Mouse (Mus musculus) cerebellum, postnatal 25 days (tissue): ENCODE results near the gene Nsmce3.

ENCODE experiments used
- DNase-seq, 2 experiments: peaks; one replicate each; pipeline ENCODE4 v3.0.0; 2021; ENCODE audit warnings: mixed read lengths in 2 of 2

Gene Nsmce3

GRCm38 (mm10) chr7:64872743-64873241 lies at the start of gene Nsmce3:
Gene Nsmce3, minus strand, starts transcription at chr7:64872997.
- DNase-seq, result peak; percentile 97 to 99

GRCm38 (mm10) chr7:64921189-64921588 lies 48.4 kb upstream of the Nsmce3 start:
- no peak for DNase-seq

- DNase-seq, result no peak
These were observed 47.9 kb upstream of the Nsmce3 start for GRCm38 (mm10) chr7:64920735-64921134.

GRCm38 (mm10) chr7:64916654-64917053 lies 43.9 kb upstream of the Nsmce3 start:
- DNase-seq, result no peak

- no peak for DNase-seq
These were observed 42.3 kb upstream of the Nsmce3 start for GRCm38 (mm10) chr7:64915121-64915520.

GRCm38 (mm10) chr7:64911945-64912344 lies 39.1 kb upstream of the Nsmce3 start:
- no peak for DNase-seq

- no peak for DNase-seq
These were observed 37.4 kb upstream of the Nsmce3 start for GRCm38 (mm10) chr7:64910208-64910607.

GRCm38 (mm10) chr7:64906955-64907354 lies 34.2 kb upstream of the Nsmce3 start:
- DNase-seq, result no peak

GRCm38 (mm10) chr7:64905506-64905905 lies 32.7 kb upstream of the Nsmce3 start:
- no peak for DNase-seq

- no peak for DNase-seq
These were observed 27.5 kb upstream of the Nsmce3 start for GRCm38 (mm10) chr7:64900249-64900648.

GRCm38 (mm10) chr7:64896587-64896986 lies 23.8 kb upstream of the Nsmce3 start:
- no peak for DNase-seq

- no peak for DNase-seq
These were observed 22.9 kb upstream of the Nsmce3 start for GRCm38 (mm10) chr7:64895685-64896101.

GRCm38 (mm10) chr7:64891139-64891538 lies 18.3 kb upstream of the Nsmce3 start:
- DNase-seq, result no peak

GRCm38 (mm10) chr7:64889919-64890318 lies 17.1 kb upstream of the Nsmce3 start:
- DNase-seq, result no peak

GRCm38 (mm10) chr7:64884187-64884862 lies 11.5 kb upstream of the Nsmce3 start:
- DNase-seq, result no peak

GRCm38 (mm10) chr7:64882243-64882642 lies 9.4 kb upstream of the Nsmce3 start:
- DNase-seq, result no peak

- DNase-seq, result no peak
These were observed 8.6 kb upstream of the Nsmce3 start for GRCm38 (mm10) chr7:64881387-64881786.

- no peak for DNase-seq
These were observed 7.6 kb upstream of the Nsmce3 start for GRCm38 (mm10) chr7:64880415-64880814.

GRCm38 (mm10) chr7:64874941-64875340 lies 2.1 kb upstream of the Nsmce3 start:
- no peak for DNase-seq

- DNase-seq, result peak in 1 of 2 experiments; percentile 38
These were observed 469 bp upstream of the Nsmce3 start for GRCm38 (mm10) chr7:64873266-64873665.

GRCm38 (mm10) chr7:64871987-64872742 lies 632 bp downstream of the Nsmce3 start:
- DNase-seq, result peak; percentile 15 to 20

- DNase-seq, result peak in 1 of 2 experiments; percentile 13
These were observed 3.2 kb downstream of the Nsmce3 start for GRCm38 (mm10) chr7:64869549-64870065.

- DNase-seq, result no peak
These were observed 9.3 kb downstream of the Nsmce3 start for GRCm38 (mm10) chr7:64863538-64863937.

GRCm38 (mm10) chr7:64862978-64863377 lies 9.8 kb downstream of the Nsmce3 start:
- no peak for DNase-seq
